Mouse (Mus musculus) testis, adult 2 months (tissue): ENCODE results near the gene 2010300C02Rik. TPM values are rescaled to one million over a fixed set of nuclear protein-coding genes. Genes with fewer than 3 reads are reported as not detected.
A peak's percentile ranks its signal among the peaks of the same experiment; 100 is the strongest.

Experiments
- H3K27ac ChIP-seq: fragments of 200-500 bp; 2 replicates; pipeline ENCODE4 v1.5.1; 2012; ENCODE audit warnings: low read depth, low read length; ENCODE audit not compliant: control insufficient read depth, insufficient read depth
- H3K27me3 ChIP-seq: fragments of 200-500 bp; 2 replicates; pipeline ENCODE4 v1.6.1; 2012; ENCODE audit warnings: mild to moderate bottlenecking, low read length, moderate library complexity; ENCODE audit not compliant: control insufficient read depth, insufficient read depth
- H3K36me3 ChIP-seq: fragments of 200-500 bp; 2 replicates; pipeline ENCODE4 v1.6.1; 2012; ENCODE audit warnings: mild to moderate bottlenecking, low read length; ENCODE audit not compliant: control insufficient read depth, insufficient read depth
- H3K4me1 ChIP-seq: fragments of 200-500 bp; 2 replicates; pipeline ENCODE4 v1.6.1; 2012; ENCODE audit warnings: low read length; ENCODE audit not compliant: control insufficient read depth, insufficient read depth
- H3K4me3 ChIP-seq: fragments of 200-500 bp; 2 replicates; pipeline ENCODE4 v1.5.1; 2012; ENCODE audit warnings: low read depth, mild to moderate bottlenecking, low read length, moderate library complexity, mixed read lengths; ENCODE audit not compliant: control insufficient read depth
- CTCF ChIP-seq: fragments of 200-500 bp; IDR thresholded peaks from 2 replicates; pipeline ENCODE4 v1.5.1; 2012; ENCODE audit warnings: low read depth, mild to moderate bottlenecking, inconsistent platforms, low read length, moderate library complexity; ENCODE audit not compliant: control insufficient read depth, insufficient read depth, insufficient replicate concordance
- POLR2A ChIP-seq: fragments of 200-500 bp; IDR thresholded peaks from 2 replicates; pipeline ENCODE4 v1.6.1; 2012; ENCODE audit warnings: low read depth, mild to moderate bottlenecking, inconsistent platforms, low read length, moderate library complexity; ENCODE audit not compliant: control insufficient read depth
- polyA plus RNA-seq: library from polyadenylated mRNA; depleted of rRNA; stranded (reverse); fragments of >200 nt; gene quantifications from 2 replicates; pipeline ENCODE4 v1.2.3, GENCODE M21; 2012

2010300C02Rik gene
- polyA plus RNA-seq, 1 experiment = 2.2 TPM

DNA sequence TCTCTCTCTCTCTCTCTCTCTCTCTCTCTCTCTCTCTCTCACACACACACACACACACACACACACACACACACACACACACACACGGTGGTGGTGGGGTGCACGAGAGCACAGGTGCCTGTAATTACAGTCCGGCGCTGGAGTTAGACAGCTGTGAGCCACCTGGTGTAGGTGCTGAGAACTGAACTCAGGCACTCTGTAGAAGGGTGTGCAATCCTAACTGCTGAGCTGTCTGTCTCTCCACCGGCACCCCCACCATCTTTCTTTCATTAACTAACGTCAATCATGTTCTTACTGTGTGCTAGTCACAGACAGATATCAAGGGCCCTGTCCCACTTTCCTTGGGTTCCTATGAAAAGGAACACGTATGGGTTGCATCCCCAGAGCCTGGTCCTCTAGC is 84.2 kb downstream of the 2010300C02Rik start:
- no peak overlapping the region for H3K27ac ChIP-seq
- TF ChIP-seq POLR2A = no peak
- no peak for TF ChIP-seq CTCF
- no peaks in the 10 kb centered on the region; the same call in 1 of the 2 replicates for H3K4me1 ChIP-seq
- no peaks in the 10 kb centered on the region for H3K27me3 ChIP-seq
- H3K36me3 ChIP-seq = no peaks in the 10 kb centered on the region
- H3K4me3 ChIP-seq = no peak overlapping the region

DNA sequence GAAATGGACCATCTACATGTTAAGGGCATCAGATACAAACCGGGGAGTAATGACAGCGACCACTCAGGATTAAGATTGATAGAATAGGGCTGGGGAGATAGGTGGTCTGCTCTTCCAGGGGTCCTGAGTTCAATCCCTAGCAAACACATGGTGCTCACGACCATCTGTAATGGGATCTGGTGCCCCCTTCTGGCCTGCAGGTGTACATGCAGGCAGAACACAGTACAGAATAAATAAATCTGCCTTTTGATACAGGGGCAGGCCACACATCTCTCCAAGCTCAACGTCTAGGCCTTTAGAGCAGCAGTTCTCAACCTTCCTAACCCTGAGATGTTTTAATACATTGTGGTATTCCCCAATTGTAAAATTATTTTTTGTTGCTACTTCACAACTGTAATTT is 85.2 kb downstream of the 2010300C02Rik start:
- H3K4me1 ChIP-seq = no peaks in the 10 kb centered on the region; the same call in 1 of the 2 replicates
- TF ChIP-seq POLR2A = no peak
- peak; percentile 78; the same call in 1 of the 2 replicates for TF ChIP-seq CTCF
- H3K27me3 ChIP-seq = no peaks in the 10 kb centered on the region
- H3K27ac ChIP-seq = no peak overlapping the region
- no peak overlapping the region for H3K4me3 ChIP-seq
- H3K36me3 ChIP-seq = no peaks in the 10 kb centered on the region

DNA sequence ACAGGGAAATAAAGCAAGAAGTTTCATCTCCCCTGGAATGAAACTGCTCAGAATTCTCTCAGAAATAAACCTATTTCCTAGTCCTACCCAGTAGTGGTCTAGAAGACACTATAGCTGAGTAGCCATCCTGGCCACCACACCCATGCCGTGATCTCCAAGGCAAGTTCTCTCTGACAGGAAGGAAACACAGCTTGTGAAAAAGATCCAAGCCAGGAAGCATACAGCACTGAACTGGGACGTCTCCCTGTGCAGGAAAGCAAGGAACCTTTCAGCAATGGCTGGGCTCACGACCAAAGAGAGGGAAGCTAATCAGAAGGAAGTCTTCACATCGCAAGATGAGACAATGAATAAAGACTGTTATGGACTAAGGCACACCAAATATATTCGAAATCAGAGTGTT is 86.4 kb downstream of the 2010300C02Rik start:
- H3K27me3 ChIP-seq = no peaks in the 10 kb centered on the region
- no peaks in the 10 kb centered on the region for H3K36me3 ChIP-seq
- TF ChIP-seq POLR2A (no peak), CTCF (no peak)
- H3K4me1 ChIP-seq = no peaks in the 10 kb centered on the region; the same call in 1 of the 2 replicates
- H3K27ac ChIP-seq = no peak overlapping the region
- H3K4me3 ChIP-seq = no peak overlapping the region

DNA sequence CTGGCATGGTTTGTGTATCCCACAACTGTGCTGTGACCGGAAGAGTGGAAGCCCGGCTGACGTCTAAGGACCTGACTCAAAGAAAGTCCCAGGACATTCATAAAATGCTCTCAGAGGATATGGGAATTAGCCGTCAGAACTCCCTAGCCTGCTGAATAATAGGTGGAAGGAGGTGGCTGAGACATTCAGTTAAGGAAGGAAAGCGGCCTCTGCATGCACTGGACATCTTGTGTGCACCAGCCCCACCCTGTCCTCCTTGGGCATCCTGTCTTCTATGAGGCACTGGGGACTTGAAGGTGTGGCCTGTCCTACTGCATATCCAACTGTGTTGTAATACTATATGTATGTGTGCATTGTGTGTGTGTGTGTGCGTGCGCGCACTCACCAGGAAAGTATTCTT is 87.5 kb downstream of the 2010300C02Rik start:
- TF ChIP-seq CTCF (no peak), POLR2A (no peak)
- Histone ChIP-seq H3K4me1 (no peaks in the 10 kb centered on the region; the same call in 1 of the 2 replicates), H3K36me3 (no peaks in the 10 kb centered on the region), H3K27ac (no peak overlapping the region), H3K4me3 (no peak overlapping the region), H3K27me3 (no peaks in the 10 kb centered on the region)

DNA sequence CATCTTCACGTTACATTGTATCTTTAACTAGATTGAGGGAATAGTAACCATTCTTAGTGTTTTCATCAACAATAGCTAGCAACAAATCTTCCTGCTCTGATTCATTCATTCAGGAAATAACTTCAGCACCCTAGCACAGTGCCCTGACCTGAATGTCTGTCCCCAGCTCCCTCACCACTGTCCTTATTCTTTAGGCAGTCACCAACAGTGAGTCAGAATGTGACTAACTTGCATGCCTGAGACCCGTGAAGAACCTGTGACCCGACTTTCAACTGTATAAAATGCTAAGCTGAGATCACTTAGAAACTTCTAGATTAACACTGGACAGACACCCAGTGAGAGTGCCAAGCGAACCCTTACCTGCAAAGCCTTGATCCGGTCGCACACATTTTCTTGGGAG is 88.4 kb downstream of the 2010300C02Rik start:
- TF ChIP-seq CTCF (no peak), POLR2A (no peak)
- H3K27me3 ChIP-seq = no peaks in the 10 kb centered on the region
- no peak overlapping the region for H3K4me3 ChIP-seq
- H3K4me1 ChIP-seq = no peaks in the 10 kb centered on the region; the same call in 1 of the 2 replicates
- H3K27ac ChIP-seq = no peak overlapping the region
- H3K36me3 ChIP-seq = no peaks in the 10 kb centered on the region

DNA sequence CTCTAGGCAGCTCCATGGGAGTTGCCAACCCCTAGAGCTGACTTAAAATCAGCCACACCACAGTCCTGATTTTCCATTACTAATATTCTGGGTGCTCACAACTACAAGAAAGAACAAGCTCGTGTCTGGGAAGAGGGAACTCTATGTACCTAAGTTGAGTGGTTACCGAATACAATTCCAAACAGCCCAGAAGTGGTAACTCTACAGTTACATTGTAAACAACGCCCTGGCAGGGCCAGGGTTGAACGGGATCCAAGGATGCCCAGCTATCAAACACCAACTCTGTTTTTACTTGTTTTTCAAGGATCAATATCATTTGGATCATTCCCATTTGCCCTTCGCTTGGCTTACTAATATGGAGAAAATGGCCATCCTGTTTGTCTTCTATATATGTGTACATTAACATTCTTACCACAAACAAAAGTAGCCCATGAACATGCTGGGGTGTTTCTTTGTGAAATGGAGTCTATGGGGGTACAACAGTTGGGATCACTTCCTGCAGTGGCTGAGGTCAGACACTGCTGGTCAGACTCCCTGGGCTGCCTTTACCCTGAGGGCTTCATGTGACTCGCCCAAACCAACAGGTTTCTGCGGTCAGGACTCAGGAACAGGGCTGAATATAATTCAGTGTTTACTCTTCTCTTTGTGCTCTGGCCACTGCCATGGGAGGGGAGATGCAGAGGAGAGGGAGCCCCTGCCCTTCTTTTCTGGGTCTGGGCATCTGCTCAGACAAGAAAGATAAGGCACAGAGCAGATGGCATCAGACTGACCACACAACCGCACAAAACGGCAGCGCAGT is 89.3 kb downstream of the 2010300C02Rik start:
- TF ChIP-seq POLR2A = no peak
- no peak for TF ChIP-seq CTCF
- no peak overlapping the region for H3K27ac ChIP-seq
- no peaks in the 10 kb centered on the region for H3K27me3 ChIP-seq
- no peaks in the 10 kb centered on the region for H3K36me3 ChIP-seq
- H3K4me1 ChIP-seq = no peaks in the 10 kb centered on the region; the same call in 1 of the 2 replicates
- no peak overlapping the region for H3K4me3 ChIP-seq

DNA sequence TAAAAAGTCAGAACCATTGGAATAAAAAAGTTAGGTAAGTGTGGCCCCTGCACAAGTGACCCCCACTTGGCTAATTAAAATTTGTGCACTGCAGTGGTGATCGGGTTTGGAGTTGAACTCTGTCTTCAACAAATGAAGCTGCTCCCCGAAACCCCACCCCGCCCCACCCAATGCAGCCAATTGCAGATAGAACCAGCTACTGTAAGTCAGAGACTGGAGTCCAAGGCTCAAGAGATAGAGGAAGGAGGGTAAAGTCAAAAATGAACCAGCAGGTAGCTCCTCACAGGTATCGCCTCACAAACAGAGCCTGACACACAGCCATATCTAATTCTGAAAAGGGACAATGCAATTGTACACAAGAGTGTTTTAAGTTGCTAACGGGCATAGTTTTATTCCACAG is 90.0 kb downstream of the 2010300C02Rik start:
- no peak for TF ChIP-seq CTCF
- TF ChIP-seq POLR2A = no peak
- no peak overlapping the region for H3K27ac ChIP-seq
- no peak overlapping the region for H3K4me3 ChIP-seq
- no peaks in the 10 kb centered on the region; the same call in 1 of the 2 replicates for H3K4me1 ChIP-seq
- H3K36me3 ChIP-seq = no peaks in the 10 kb centered on the region
- no peaks in the 10 kb centered on the region for H3K27me3 ChIP-seq
